Mouse (Mus musculus) CD4-positive, CD25-positive, alpha-beta regulatory T cell, adult 2 months (primary cell): Measurements from ENCODE around the gene Zfhx2.
A peak's percentile ranks its signal among the peaks of the same experiment; 100 is the strongest.

ENCODE experiments used
- DNase-seq: peaks from one replicate; pipeline ENCODE4 v3.0.0-alpha.2; 2012; ENCODE audit warnings: low read depth, low spot score

Zfhx2 gene

GRCm38 (mm10) chr14:55105836-55106809, 14.0 kb upstream of the Zfhx2 start, which contains the start of gene Ap1g2:
Ap1g2 (minus strand) TSS chr14:55106593.
- DNase-seq, result peak; percentile 89

GRCm38 (mm10) chr14:55105386-55105785, 13.3 kb upstream of the Zfhx2 start:
- peak; percentile 21 for DNase-seq

DNA sequence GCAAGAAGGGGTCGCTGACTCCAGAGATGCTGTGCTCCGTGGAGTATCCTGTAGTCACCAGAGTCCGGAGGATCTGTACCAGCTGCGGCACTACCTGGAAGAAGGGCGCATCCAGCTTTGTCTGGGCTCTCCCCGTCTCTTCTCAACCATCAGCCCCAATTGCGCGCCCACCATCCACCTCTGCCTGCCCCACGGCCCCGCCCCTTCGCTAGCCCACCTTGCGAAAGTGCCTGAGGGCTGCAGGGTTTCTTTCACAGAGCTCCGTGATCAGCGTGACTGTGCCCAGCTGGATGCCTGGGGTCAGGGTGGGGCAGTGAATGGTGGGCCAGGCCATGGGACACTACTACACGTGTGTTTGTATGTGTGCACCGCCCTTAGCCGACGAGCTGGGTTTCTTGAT, 12.2 kb upstream of the Zfhx2 start:
- peak; percentile 6 for DNase-seq

DNA sequence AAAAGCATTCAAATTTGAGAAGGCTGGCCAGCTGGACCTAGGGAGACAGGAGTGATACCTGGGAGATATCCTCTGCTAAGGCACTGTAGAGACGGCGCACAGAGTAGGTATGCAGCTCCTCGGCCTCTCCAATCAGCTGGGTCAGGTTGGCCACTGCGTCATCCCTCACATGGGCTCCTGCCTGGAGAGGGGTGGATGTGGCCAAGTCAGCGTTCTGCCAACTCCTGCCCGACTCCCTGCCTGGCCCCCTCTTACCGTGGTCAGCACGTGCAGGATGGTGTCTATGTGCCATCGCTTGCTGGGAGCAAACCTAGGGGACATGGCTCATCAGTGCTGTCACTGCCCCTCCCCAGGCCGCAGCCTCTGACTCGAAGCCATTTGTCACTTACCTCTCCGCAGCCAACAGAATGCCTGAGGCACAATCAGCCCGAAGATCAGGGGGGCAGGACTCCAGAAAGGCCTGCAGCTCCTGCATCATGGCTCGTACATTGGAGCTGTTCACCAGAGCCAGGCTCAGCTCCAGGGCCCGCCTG, 10.2 kb upstream of the Zfhx2 start:
- no peak for DNase-seq

- peak; percentile 77 for DNase-seq
These were observed 9.5 kb upstream of the Zfhx2 start for GRCm38 (mm10) chr14:55101592-55101991.

DNA sequence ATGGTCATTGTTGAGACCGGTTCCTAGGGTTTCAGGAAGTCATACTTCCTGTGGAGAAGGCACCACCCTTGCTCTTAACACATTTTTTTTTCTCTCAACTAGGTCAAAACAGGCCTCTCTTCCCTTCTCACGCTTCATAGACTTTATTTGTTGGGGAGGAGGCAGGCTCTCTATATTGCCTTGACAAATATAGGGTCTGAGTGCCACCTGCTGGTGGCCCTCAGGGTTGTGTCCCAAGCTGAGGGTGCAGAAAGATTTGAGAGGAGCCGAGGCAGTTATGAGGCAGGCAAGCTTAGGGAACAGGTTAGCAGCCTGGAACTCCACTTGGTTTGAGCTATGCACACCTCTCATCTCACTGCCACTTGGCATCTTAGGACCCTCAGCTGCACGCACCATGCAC, 5.9 kb upstream of the Zfhx2 start:
- DNase-seq, result peak; percentile 90

DNA sequence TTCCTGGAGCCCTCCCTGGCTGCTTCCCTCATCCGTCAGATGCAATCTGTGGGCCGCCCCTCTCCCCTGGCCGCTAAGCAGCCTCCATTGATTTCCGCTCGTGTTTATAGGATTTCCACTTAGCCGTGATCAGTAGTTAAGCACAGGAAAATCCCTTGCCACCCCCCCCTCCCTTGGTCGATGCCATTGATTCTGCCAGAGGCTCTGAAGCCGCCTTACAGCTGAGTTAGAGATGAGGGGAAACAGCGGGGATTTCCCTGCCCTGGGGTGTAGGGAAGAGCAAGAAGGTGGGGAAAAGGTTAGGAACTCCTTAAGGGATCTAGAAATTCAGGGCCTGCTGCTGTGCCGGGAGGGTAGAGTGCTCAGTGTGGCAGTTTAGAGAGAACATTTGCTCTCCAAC, 5.5 kb upstream of the Zfhx2 start:
- DNase-seq, result peak; percentile 60

DNA sequence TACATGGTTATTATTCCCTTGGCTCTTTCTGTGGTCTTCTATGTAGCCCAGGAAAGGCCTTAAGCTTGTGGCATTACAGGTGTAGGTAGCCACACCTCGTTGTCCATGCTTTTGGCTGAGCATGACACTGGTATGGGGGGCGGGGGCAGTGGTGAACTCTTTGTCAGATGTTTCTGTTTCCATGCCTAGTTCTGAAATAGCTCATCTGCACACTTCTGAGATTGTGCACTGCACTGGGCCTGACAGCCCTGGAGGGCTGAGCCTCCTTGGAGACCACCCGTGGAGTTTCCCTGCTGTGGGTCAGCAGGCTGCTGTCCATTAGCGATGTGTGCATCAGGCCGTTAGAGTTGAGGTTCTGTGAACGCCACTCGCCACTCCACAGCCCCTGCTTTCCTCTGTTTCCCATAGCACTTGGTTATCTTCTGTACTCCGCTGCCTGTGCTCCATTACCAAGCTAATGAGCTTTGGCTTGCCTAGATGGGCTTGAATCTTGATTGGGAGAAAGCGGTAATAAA, 4.5 kb upstream of the Zfhx2 start:
- DNase-seq, result no peak

DNA sequence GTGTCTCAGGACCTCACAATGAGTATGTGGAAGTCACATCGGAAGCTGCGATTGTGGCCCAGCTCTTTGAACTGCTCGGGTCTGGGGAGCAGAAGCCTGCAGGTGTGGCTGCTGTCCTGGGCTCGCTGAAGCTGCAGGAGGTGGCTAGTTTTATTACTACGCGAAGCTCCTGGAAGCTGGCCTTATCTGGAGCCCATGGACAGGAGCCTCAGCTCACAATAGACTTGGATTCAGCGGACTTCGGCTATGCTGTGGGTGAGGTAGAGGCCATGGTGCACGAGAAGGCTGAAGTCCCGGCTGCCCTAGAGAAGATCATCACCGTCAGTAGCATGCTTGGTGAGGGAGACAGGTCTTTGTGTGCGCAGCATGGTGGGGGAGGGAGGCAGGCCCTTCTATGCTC, 3.5 kb upstream of the Zfhx2 start:
- DNase-seq, result no peak

DNA sequence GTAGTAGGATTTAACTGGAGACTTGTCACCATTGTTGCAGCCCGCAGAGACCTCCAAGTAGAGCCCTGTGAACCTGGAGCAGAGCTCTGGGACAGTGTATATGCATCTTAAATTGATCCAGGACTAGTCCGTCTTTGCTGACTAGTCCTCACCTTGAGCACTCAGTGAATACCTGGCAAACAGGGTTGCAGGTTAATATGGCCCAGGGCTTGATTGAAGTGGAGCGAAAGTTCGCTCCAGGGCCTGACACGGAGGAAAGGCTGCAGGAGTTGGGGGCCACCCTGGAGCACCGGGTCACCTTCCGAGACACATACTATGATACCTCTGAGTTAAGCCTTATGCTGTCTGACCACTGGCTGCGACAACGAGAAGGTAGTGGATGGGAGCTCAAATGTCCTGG, 3.1 kb upstream of the Zfhx2 start:
- DNase-seq, result no peak

- DNase-seq, result peak; percentile 69
These were observed 2.6 kb upstream of the Zfhx2 start, which contains the start of gene Thtpa for GRCm38 (mm10) chr14:55094704-55095231. Thtpa (plus strand) TSS chr14:55094784.

GRCm38 (mm10) chr14:55093927-55094326, 1.8 kb upstream of the Zfhx2 start:
- DNase-seq, result peak; percentile 61

GRCm38 (mm10) chr14:55091209-55091865, 787 bp downstream of the Zfhx2 start:
- no peak for DNase-seq

DNA sequence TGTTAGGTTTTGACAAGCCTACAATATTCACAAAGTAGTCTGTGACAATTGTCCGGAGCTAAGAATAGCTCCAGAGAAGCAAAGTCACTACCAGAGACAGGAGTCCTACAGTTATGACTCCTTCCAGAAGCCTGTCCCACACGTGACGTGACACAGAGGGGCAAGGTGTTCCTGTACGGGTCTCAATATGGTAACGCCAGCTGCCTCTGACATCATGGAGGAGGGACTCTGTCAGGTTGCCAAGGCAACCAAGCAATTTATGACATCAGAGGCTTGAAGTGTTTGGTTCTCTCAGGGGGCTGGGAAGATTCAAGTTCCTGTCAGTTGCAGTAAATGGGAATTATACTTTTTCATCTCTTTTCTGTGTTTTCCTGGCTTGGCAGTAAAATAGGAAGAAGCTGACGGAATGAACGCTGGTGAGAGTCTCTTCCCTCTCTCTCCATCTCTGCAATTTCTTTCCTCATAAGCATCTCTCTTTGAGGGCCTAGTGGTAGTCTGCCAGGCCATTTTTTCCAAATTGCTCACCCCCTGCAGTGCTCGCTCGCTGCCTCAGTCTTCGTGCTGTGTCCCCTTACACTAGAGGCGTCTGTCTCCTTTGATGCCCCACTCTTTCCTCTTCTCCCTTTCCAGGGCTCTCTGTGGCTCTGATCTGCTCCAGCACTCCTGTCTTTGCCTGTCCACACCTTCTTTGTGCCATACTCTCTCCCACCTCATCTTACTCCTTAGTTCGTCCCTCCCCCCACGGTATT, 2.8 kb downstream of the Zfhx2 start:
- peak; percentile 32 for DNase-seq

DNA sequence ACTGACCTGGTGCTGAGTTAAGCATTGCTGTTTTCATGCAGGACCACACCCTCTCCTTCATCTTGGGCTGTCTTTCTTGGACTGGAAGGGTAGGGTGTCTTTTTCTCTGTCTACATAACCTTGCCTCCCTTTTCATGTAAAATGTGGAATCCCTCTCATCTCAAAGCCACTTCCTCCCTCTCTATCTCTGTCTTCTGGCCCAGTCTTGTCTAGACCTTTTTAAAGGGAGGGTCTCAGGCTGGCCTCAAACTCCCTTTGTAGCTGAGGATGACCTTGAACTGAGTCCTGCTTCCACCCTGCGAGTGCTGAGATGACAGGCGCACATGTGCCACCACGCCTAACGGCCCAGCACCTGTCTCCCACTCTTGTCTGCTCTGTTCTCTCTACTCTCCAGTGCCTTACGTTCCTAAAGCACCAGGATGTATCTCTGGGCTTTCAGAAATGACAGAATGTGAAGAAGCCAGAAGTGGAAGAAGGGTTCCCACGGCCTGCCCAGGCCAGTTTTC, 6.1 kb downstream of the Zfhx2 start:
- no peak for DNase-seq

- DNase-seq, result no peak
These were observed 6.7 kb downstream of the Zfhx2 start for GRCm38 (mm10) chr14:55085324-55086008.

DNA sequence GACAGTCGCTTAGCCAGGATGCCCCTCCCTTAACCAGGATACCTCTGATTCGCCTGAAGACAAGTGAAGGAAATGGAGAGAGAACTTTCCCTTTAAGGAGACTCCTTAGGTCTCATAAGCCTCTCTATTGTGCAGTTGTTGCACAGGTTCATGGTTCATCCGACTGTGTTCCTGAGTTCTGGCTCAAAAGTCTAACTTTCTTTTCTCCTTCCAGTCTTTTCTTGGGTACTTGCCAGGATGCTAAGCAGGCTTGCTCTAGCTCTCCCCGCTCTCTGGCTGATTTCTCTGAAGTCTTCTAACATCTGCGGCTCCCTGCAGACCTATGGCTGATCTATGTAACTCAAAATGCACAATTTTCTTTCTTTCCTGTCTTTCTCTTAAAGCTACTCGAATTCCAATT, 8.6 kb downstream of the Zfhx2 start:
- no peak for DNase-seq

DNA sequence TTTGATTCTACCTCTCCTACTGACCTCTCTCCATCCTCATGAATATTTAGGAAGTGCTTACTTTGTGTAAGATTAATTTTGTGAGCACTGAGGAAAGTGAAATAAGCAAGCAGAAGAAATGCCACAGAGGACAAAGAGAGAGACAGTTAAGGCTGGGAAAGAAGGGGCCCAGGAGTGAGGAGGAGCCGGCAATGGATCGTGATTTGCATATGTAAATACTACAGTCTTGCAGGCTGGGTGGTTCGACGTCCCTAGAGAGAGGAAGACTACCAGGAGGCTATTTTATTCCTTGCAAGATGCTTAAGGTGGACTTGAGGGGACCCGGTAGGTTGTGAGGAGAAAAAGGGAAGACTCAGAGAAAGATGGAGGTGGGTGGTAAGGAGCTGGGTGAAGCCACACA, 11.0 kb downstream of the Zfhx2 start:
- no peak for DNase-seq

DNA sequence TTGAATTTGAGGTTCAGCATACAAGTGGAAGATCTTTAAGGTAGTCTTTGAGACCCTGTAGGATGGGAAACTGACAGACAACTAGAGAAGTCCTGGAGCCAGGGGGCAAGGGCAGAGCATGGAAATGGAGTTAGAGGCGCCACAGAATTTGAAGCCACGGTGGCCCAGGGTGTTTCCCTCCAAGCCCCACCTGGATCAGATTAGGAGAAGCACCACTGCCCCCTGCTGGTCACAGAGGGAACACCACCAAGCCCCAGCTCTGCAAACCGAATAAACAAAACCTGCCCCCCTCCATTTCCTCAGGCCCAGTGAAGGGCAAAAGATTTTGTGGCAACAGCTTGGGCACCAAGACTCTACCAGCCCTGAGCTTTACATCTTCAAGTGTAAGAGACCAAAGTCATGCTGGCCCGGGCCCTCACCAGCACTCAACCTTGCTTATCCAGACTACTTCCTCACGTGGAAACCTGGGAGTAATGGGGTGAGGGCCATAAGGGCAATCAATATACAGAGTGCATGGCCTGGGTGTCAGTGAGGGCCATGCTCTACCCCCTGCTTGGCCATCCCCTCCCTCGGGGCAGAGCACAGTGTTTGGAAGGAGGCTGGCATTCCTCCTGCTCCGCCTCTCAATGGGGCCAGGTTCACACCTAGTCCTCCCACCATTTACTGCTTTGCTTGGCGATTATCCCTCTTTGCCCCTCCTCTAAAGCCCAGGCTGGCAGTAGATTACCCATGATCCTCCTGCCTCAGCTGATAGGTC, 12.7 kb downstream of the Zfhx2 start:
- DNase-seq, result peak; percentile 88
